Mouse (Mus musculus): ENCODE measurements around the gene Tmem11.

The Tmem11 gene

DNA sequence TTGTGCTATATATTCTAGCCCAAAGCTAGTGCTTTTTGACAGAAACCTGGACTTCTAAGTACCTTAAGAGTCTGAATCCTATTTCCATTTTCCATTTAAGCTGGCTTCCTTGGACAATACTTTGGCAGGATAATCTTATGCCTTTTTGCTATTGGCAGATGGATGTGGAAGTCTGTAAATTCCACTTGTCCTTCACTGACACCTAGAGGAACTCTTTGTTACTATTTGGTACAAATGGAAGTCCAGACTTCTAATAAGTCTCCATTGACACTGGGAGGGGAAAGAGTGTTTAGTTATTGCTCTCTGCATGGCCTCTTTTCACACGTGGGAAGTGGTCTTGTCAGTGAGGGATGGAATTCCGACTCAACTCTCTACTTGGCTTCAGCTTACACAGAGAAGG, 50.2 kb downstream of the Tmem11 start:
- no peak for DNase-seq (ENCODE audit: low read depth, low spot score)

DNA sequence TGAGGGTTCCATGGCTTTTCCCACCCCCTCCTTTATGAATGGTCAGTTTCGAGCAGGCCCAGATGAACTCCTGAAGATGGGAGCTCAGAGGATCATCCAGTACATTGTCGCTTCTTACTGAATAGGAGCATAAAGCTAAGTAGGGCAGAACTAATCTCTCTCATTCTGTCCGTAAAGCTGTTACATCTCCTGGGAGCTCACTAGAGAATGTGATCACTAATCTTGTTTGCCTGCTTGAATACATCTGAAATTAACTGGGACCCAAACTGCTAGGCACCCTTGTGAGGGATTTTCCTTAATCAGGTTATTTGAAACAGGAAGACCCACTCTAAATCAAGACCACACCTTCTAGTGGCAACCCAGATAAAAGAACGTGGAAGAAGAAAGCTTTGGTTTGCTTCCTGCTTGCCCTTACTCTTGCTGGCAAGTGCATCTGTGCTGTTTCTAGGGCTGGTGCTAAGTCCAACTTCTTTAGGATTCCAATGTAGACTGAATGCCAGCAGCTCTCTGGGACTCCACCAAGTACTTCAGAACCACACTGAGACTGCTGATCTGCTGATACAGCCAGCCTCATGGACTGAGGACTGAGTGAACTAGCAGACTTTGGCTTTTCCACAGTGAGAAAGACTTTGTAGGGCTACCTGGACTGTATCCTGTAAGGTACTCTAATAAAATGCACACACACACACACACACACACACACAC, 51.7 kb downstream of the Tmem11 start:
- no peak for DNase-seq (ENCODE audit: low read depth, low spot score)

DNA sequence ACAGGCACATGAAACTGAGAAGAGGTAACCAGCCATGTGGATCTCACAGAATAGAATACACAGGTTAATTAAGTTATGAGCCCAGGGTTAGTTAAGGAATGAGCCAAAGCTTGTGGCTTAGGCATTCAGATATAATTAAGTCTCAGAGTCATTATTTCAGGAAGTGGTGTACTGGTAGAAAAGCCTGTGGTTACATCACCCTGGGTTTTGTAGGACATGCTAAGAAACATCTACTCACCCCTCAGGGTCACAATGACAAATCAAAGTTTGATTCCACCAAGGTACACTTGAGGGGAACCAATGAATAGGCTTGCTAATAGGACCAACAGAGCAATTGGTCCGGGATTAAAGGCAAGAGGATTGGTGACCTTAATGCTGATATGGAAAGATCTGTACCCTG, 52.4 kb downstream of the Tmem11 start:
- DNase-seq (ENCODE audit: low read depth, low spot score), result no peak

GRCm38 (mm10) chr11:60825191-60825590, 53.9 kb downstream of the Tmem11 start:
- no peak for DNase-seq (ENCODE audit: low read depth, low spot score)

GRCm38 (mm10) chr11:60823771-60824170, 55.3 kb downstream of the Tmem11 start:
- DNase-seq (ENCODE audit: low read depth, low spot score), result no peak

- DNase-seq (ENCODE audit: low read depth, low spot score), result no peak
Measured at GRCm38 (mm10) chr11:60816398-60816797, 62.7 kb downstream of the Tmem11 start.

Data from brain, adult 2 months (tissue).